8 mouse cellular contexts compared by ENCODE assay signal in the genomic region with DNA sequence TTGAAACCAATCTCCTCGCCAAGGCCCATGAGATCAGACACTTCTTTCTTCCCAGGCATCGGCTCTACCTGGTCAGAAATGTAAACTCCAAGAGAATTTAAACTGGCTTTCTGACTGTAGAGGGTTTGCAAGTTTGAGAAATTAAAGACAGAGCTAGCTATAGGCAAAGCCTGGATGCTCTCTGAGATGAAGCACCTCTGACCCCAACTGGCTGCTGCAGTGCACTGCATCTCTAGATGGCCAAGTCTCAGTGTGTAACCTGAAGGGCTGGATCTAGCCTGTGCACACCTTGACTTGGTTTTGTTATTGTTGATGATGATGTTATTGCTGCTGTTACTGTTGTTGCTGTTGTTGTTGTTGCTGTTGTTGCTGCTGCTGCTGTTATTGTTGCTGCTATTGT. TPM values are rescaled to one million over a fixed set of nuclear protein-coding genes. Genes with fewer than 3 reads are reported as not detected.
DNase-seq lines count a peak whose midpoint lies in the region; ATAC-seq and TF ChIP-seq lines count a peak whose summit lies in the region.

No protein-coding gene starts in this region.

- no peak overlapping the region for H3K4me2 ChIP-seq in embryonic facial prominence, embryonic 11.5 days (ENCODE audit: low read depth, low read length)
- no peak overlapping the region for H3K4me2 ChIP-seq in kidney, embryonic 15.5 days

- H3K79me2 ChIP-seq in heart, adult 2 months (replicated peaks; ENCODE audit: control insufficient read depth, insufficient read depth, low read length) = no peaks in the 10 kb centered on the region

- ATAC-seq in embryonic facial prominence, embryonic 11.5 days (replicated peaks; ENCODE audit: insufficient number of reproducible peaks, low FRiP score, low TSS enrichment, low read depth) = peak; percentile 91
- ATAC-seq in kidney, embryonic 15.5 days (replicated peaks; ENCODE audit: low FRiP score) = peak; percentile 87

- TF ChIP-seq EP300 in heart, adult 2 months (IDR thresholded peaks at IDR 0.05; ENCODE audit: insufficient read depth, low read depth, low read length) = peak; percentile 96

- intact Hi-C loops in heart, adult 2 months (cut with DNase I) = loop anchor here (1.0 to 5.0 kb wide), 3 partner anchors 63 to 471 kb away; no protein-coding TSS in a partner anchor

- H3K9me3 ChIP-seq in embryonic facial prominence, embryonic 11.5 days (replicated peaks; ENCODE audit: control insufficient read depth, low read length) = no peaks in the 10 kb centered on the region
- H3K9me3 ChIP-seq in kidney, embryonic 15.5 days (replicated peaks) = no peaks in the 10 kb centered on the region

- H3K27me3 ChIP-seq in embryonic facial prominence, embryonic 11.5 days (ENCODE audit: control insufficient read depth, insufficient read depth, low read length) = no peaks in the 10 kb centered on the region
- no peaks in the 10 kb centered on the region for H3K27me3 ChIP-seq in heart, adult 2 months (ENCODE audit: control insufficient read depth, insufficient read depth, low read length)
- no peaks in the 10 kb centered on the region for H3K27me3 ChIP-seq in kidney, embryonic 15.5 days

- H3K4me1 ChIP-seq in embryonic facial prominence, embryonic 11.5 days (ENCODE audit: control insufficient read depth, insufficient read depth, low read length) = no peaks in the 10 kb centered on the region
- no peaks in the 10 kb centered on the region; the same call in 1 of the 2 replicates for H3K4me1 ChIP-seq in heart, adult 2 months (ENCODE audit: control insufficient read depth, insufficient read depth, low read length)
- H3K4me1 ChIP-seq in kidney, embryonic 15.5 days = peaks cover 5% of the 10 kb centered on the region

- no peak overlapping the region for H3K9ac ChIP-seq in embryonic facial prominence, embryonic 11.5 days (replicated peaks; ENCODE audit: low read length)
- H3K9ac ChIP-seq in heart, adult 2 months (ENCODE audit: low read depth, low read length) = no peak overlapping the region
- H3K9ac ChIP-seq in kidney, embryonic 15.5 days = no peak overlapping the region

- no peak overlapping the region for H3K27ac ChIP-seq in embryonic facial prominence, embryonic 11.5 days (replicated peaks; ENCODE audit: low read depth, low read length)
- no peak overlapping the region for H3K27ac ChIP-seq in heart, adult 2 months
- H3K27ac ChIP-seq in kidney, embryonic 15.5 days = no peak overlapping the region

- WGBS in embryonic facial prominence, embryonic 11.5 days = 36% methylated on average over 2 of the region's 2 CpGs
- 33% methylated on average over 2 of the region's 2 CpGs for WGBS in heart, adult 2 months
- WGBS in kidney, embryonic 15.5 days = 33% methylated on average over 2 of the region's 2 CpGs

- DNase-seq in 416B (ENCODE audit: low read depth) = peak; percentile 65
- DNase-seq in adrenal gland, postnatal 14 days = peak; percentile 81
- peak; percentile 79 for DNase-seq in embryonic facial prominence, embryonic 11.5 days (ENCODE audit: low spot score)
- DNase-seq in heart, adult 2 months = peak; percentile 62 to 77
- peak; percentile 58 for DNase-seq in liver
- peak; percentile 80 for DNase-seq in naive thymus-derived CD4-positive, alpha-beta T cell, adult 2 months (ENCODE audit: low read depth)
- DNase-seq in spleen, postnatal 36 days (ENCODE audit: low spot score in 2 of 2) = peak; percentile 60 to 67

- no peak overlapping the region for H3K4me3 ChIP-seq in embryonic facial prominence, embryonic 11.5 days (ENCODE audit: low read depth, low read length)
- no peak overlapping the region for H3K4me3 ChIP-seq in heart, adult 2 months
- no peak overlapping the region for H3K4me3 ChIP-seq in kidney, embryonic 15.5 days (replicated peaks)

- peak; percentile 98 for TF ChIP-seq CTCF in heart, adult 2 months (IDR thresholded peaks at IDR 0.05)

- no peak for TF ChIP-seq POLR2A in heart, adult 2 months (IDR thresholded peaks at IDR 0.05; ENCODE audit: insufficient read depth, low read depth, low read length)

- no peaks in the 10 kb centered on the region for H3K36me3 ChIP-seq in embryonic facial prominence, embryonic 11.5 days (replicated peaks; ENCODE audit: control insufficient read depth, insufficient read depth, low read depth, low read length)
- no peaks in the 10 kb centered on the region for H3K36me3 ChIP-seq in heart, adult 2 months (ENCODE audit: control insufficient read depth, insufficient read depth, low read length)
- no peaks in the 10 kb centered on the region for H3K36me3 ChIP-seq in kidney, embryonic 15.5 days

RNA-seq across cellular contexts. Expression of gene Ankrd55, which starts 28.9 kb away (rescaled TPM):
- 3.8 and 4.4 TPM in 2 replicates for total RNA-seq in adrenal gland, postnatal 14 days (2021)
- polyA plus RNA-seq in embryonic facial prominence, embryonic 11.5 days (2014; fragmentation: Nextera tagmentation; extraction: Ambion mirVana) = 1.0 and 1.1 TPM in 2 replicates
- total RNA-seq in heart, adult 2 months (2021) = 1 to 10 TPM in 1 of 2 experiments, under 1 TPM in 1; 0.57 to 1.6 TPM
- polyA plus RNA-seq in heart, adult 2 months (2012; rRNA removed) = 0.23 and 0.64 TPM in 2 replicates
- 0.21 and 0.31 TPM in 2 replicates for polyA plus RNA-seq in kidney, embryonic 15.5 days (2015; fragmentation: Nextera tagmentation; extraction: Ambion mirVana)
